Mouse (Mus musculus): ENCODE results near the gene Chrnd.

DNA sequence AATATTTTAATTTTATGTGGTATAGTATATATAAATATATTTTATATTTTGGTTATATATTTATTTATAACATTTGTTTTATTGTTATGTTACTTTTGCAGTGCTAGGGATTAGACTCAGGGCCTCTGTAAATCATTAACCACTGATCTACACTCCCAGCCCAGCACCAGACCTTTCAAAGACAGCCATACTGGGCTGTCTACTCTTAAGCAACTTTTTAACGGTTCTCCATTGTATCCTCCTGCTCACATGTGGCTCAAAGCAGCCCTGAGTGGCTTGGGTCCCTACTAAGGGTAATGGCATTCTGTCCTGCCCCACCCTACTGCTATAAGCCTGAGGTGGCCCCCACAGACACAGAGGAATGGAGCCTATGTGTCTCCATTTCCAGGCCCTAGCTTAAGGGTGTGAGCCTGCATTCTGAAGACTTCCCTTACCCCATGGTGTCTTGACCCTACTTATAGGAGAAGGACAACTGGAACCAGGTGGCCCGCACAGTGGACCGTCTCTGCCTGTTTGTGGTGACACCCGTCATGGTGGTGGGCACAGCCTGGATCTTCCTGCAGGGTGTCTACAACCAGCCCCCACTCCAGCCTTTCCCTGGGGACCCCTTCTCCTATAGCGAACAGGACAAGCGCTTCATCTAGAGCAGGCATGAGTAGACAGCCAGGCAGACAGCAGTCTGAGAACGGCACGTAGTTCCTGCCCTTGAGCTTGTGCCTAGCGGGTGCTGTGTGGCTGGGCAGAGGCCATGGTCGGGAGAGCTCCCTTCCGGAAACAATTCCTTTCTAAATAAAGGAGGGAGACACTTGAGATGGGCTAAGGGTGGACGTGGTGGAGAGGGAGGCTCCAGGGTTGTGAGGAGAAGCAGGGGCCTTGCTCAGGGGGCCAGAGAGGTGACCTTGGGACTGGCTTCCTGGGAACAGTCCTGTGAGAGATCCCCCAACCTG, 8.0 kb downstream of the Chrnd start:
- TF ChIP-seq POLR2A (IDR thresholded peaks at IDR 0.05; ENCODE audit: low read depth, low read length), result no peak
- no peak for TF ChIP-seq CTCF (IDR thresholded peaks at IDR 0.05; ENCODE audit: extremely low read depth, insufficient read depth, insufficient read length, insufficient replicate concordance)

Data from spleen, adult 2 months (tissue).